Mouse (Mus musculus): ENCODE results near the gene Ube2d1.

- no peak for TF ChIP-seq POLR2A (IDR thresholded peaks at IDR 0.05; ENCODE audit: borderline replicate concordance, control insufficient read depth, low read depth, low read length)
- no peak for TF ChIP-seq CTCF (IDR thresholded peaks at IDR 0.05; ENCODE audit: control insufficient read depth, insufficient read depth, low read length)
Observed at GRCm38 (mm10) chr10:71246956-71247355, 38.1 kb downstream of the Ube2d1 start.
